Mouse (Mus musculus) left cerebral cortex, postnatal 25 days (tissue): ENCODE data around the gene Sphk2. TPM values are rescaled to one million over a fixed set of nuclear protein-coding genes. Genes with fewer than 3 reads are reported as not detected.
"Not testable (repeated sequence)": the region's sequence is repeated elsewhere in the genome, so short reads cannot be mapped to it uniquely, and the experiment has no call there.

Source experiments
- DNase-seq, 2 experiments: peaks; one replicate each; pipeline ENCODE4 v3.0.0; 2022; ENCODE audit warnings: low spot score in 2 of 2, mixed read lengths in 1 of 2
- intact Hi-C: fragments of 180-260 bp; cut with DNase I; formaldehyde crosslinking; loops from one replicate; pipeline ENCODE4 v1.15.1; 2025
- total RNA-seq, 2 experiments: library from RNA; stranded (reverse); gene quantifications; 2 replicates each; pipeline ENCODE4 v1.2.3; 2021

Sphk2 gene
- total RNA-seq, 2 experiments from 2014 or later: 29.7 to 29.8 TPM

- intact Hi-C loops: no loop called here
- DNase-seq: no peak
Measured at GRCm38 (mm10) chr7:45678513-45678912, 39.3 kb downstream of the Sphk2 start.

GRCm38 (mm10) chr7:45677627-45678295, 40.0 kb downstream of the Sphk2 start:
- intact Hi-C loops: no loop called here
- DNase-seq: no peak

- intact Hi-C loops: no loop called here
- no peak for DNase-seq
Measured at GRCm38 (mm10) chr7:45668921-45669320, 48.9 kb downstream of the Sphk2 start.

- intact Hi-C loops: no loop called here
- DNase-seq: peak in 1 of 2 experiments; percentile 33
Measured at GRCm38 (mm10) chr7:45667761-45668160, 50.0 kb downstream of the Sphk2 start.

GRCm38 (mm10) chr7:45666161-45666560, 51.6 kb downstream of the Sphk2 start, which contains the start of gene Fut2:
Gene Fut2, minus strand, starts transcription at chr7:45666394.
- no peak for DNase-seq
- intact Hi-C loops: no loop called here

- DNase-seq: no peak
- intact Hi-C loops: no loop called here
Measured at GRCm38 (mm10) chr7:45665303-45666138, 52.3 kb downstream of the Sphk2 start.

GRCm38 (mm10) chr7:45661702-45662101, 56.1 kb downstream of the Sphk2 start:
- intact Hi-C loops, DNase-seq: not testable (repeated sequence)

- DNase-seq: no peak
- intact Hi-C loops: no loop called here
Measured at GRCm38 (mm10) chr7:45660746-45661478, 56.9 kb downstream of the Sphk2 start.

Other genes with a start within 250 kb of the Sphk2 start
- gene Tulp2, start 236.1 kb downstream of the Sphk2 start, total RNA-seq: not detected
- under 1 TPM in 1 of 2 experiments, not detected in 1; 0.73 TPM for gene Gm45808, start 231.2 kb downstream of the Sphk2 start, total RNA-seq
- gene Dhdh, start 229.2 kb downstream of the Sphk2 start, total RNA-seq: 1 to 10 TPM; 2.7 to 4.0 TPM
- 100 to 1,000 TPM; 103 to 105 TPM for gene Nucb1, start 207.6 kb downstream of the Sphk2 start, total RNA-seq
- gene Ppp1r15a, start 191.7 kb downstream of the Sphk2 start, total RNA-seq: 10 to 100 TPM; 22.0 to 22.2 TPM
- 1 to 10 TPM; 1.2 to 2.7 TPM for gene Plekha4, start 191.7 kb downstream of the Sphk2 start, total RNA-seq
- gene Hsd17b14, start 163.1 kb downstream of the Sphk2 start, total RNA-seq: under 1 TPM in 1 of 2 experiments, not detected in 1; 0.25 TPM
- gene Bcat2, start 147.8 kb downstream of the Sphk2 start, total RNA-seq: 10 to 100 TPM; 23.0 to 23.6 TPM
- gene Fgf21, start 102.5 kb downstream of the Sphk2 start, total RNA-seq: not detected
- gene Fut1, start 100.7 kb downstream of the Sphk2 start, total RNA-seq: under 1 TPM in 1 of 2 experiments, not detected in 1; 0.21 TPM
- not detected for gene Izumo1, start 96.2 kb downstream of the Sphk2 start, total RNA-seq
- gene Rasip1, start 90.5 kb downstream of the Sphk2 start, total RNA-seq: 1 to 10 TPM; 8.1 to 8.2 TPM
- gene Mamstr, start 78.0 kb downstream of the Sphk2 start, total RNA-seq: 1 to 10 TPM; 2.4 to 3.6 TPM
- gene Fut2, start 51.6 kb downstream of the Sphk2 start, total RNA-seq: under 1 TPM in 1 of 2 experiments, not detected in 1; 0.21 TPM
- gene Ntn5, start 34.0 kb downstream of the Sphk2 start, total RNA-seq: 1 to 10 TPM; 3.4 to 3.5 TPM
- gene Sec1, start 23.6 kb downstream of the Sphk2 start, total RNA-seq: under 1 TPM; 0.37 to 0.48 TPM
- 100 to 1,000 TPM; 184 to 223 TPM for gene Car11, start 18.2 kb downstream of the Sphk2 start, total RNA-seq
- gene Dbp, start 12.9 kb downstream of the Sphk2 start, total RNA-seq: 100 to 1,000 TPM in 1 of 2 experiments, 10 to 100 TPM in 1; 66.2 to 147 TPM
- gene Rpl18, start 2.5 kb downstream of the Sphk2 start, total RNA-seq: 100 to 1,000 TPM; 315 to 323 TPM
- under 1 TPM; 0.11 to 0.23 TPM for gene Fam83e, start 3.2 kb upstream of the Sphk2 start, total RNA-seq
- gene Spaca4, start 7.8 kb upstream of the Sphk2 start, total RNA-seq: not detected
- 100 to 1,000 TPM; 220 to 235 TPM for gene Lmtk3, start 65.7 kb upstream of the Sphk2 start, total RNA-seq
- gene Sult2b1, start 66.7 kb upstream of the Sphk2 start, total RNA-seq: 10 to 100 TPM in 1 of 2 experiments, 1 to 10 TPM in 1; 8.6 to 12.4 TPM
- 100 to 1,000 TPM; 204 to 210 TPM for gene Cyth2, start 96.6 kb upstream of the Sphk2 start, total RNA-seq
- gene Kcnj14, start 106.8 kb upstream of the Sphk2 start, total RNA-seq: 1 to 10 TPM; 2.6 to 2.7 TPM
- 10 to 100 TPM; 21.0 to 23.2 TPM for gene Grwd1, start 112.9 kb upstream of the Sphk2 start, total RNA-seq
- gene Kdelr1, start 154.8 kb upstream of the Sphk2 start, total RNA-seq: 10 to 100 TPM; 81.2 to 84.0 TPM
- gene Grin2d, start 160.4 kb upstream of the Sphk2 start, total RNA-seq: 10 to 100 TPM; 10.9 TPM
- gene Syngr4, start 178.7 kb upstream of the Sphk2 start, total RNA-seq: not detected
- gene Tmem143, start 178.9 kb upstream of the Sphk2 start, total RNA-seq: 10 to 100 TPM; 17.6 to 20.1 TPM
- 1 to 10 TPM; 6.6 to 7.2 TPM for gene Emp3, start 203.4 kb upstream of the Sphk2 start, total RNA-seq
- 1 to 10 TPM; 1.6 to 2.9 TPM for gene Ccdc114, start 206.1 kb upstream of the Sphk2 start, total RNA-seq